Mouse (Mus musculus): Measurements from ENCODE around the gene S100a5. TPM values are rescaled to one million over a fixed set of nuclear protein-coding genes. Genes with fewer than 3 reads are reported as not detected.

Gene S100a5
- polyA plus RNA-seq, 1 experiment from 2014 or later = not detected

DNA sequence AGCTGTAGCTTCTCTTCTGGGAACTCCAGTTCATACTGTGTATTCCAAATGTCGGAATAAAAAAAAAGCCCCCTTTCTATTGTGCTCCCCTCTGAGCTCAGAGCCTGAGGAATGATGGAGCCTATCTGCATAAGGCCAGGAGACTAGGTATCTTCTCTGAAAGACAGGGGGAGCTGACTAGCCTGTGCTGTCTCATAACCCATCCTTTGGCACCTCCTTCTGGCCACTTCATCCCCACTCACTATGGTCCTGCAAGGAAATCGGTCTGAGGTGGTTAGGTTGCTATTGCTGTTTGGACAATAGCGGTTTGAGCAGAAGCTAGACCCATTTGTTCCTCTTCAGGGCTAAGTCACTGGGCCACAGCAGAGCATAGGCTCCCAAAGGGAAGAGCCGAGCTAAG lies 19.5 kb downstream of the S100a5 start:
- in situ Hi-C loops (cut with MboI; ENCODE audit: low pct_unique_long_range_greater_than_20kb) = no loop called here
- POLR2A ChIA-PET = interaction anchor here (0.5 to 1.3 kb wide), 8 partner anchors 10 to 152 kb away, joined by 3 to 7 read pairs (median 4); partner anchors contain the start of gene Ilf2
- peak; percentile 17 for ATAC-seq
- CTCF ChIA-PET = interaction anchor here (0.8 to 9.6 kb wide), 11 partner anchors 10 to 137 kb away, joined by 3 to 76 read pairs (median 5); partner anchors contain the start of genes S100a14 and Snapin
- DNase-seq (ENCODE audit: low read depth, low spot score) = no peak
- TF ChIP-seq CTCF (IDR thresholded peaks at IDR 0.05) = peak; percentile 62
- no peaks in the 10 kb centered on the region for H3K27me3 ChIP-seq

DNA sequence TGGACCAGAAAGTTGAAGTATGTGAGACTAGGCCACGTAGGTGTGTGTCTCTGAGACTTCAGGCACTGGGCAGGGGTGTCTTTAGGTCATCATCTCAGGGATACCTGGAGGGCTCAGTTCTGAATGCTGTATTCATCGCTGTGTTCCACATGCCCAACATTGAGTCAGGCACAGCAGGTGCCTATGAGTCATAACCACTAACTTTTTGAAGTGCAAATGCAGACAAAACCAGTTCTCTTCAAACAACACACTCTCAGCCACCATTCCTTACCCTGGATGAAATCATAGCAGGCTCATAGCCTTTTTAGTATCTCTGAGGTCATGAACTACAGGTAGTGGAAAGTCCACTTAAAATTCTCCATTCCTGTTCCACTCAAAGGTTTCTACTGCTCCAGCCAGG lies 21.0 kb downstream of the S100a5 start:
- H3K27me3 ChIP-seq = no peaks in the 10 kb centered on the region
- ChIA-PET CTCF (interaction anchor here (1.6 to 9.6 kb wide), 3 partner anchors 11 to 80 kb away, joined by 5 to 76 read pairs (median 7); no protein-coding TSS in a partner anchor), POLR2A (no interaction called here)
- in situ Hi-C loops (cut with MboI; ENCODE audit: low pct_unique_long_range_greater_than_20kb) = no loop called here
- DNase-seq (ENCODE audit: low read depth, low spot score) (peak; percentile 93), ATAC-seq (peak; percentile 82)
- TF ChIP-seq CTCF (IDR thresholded peaks at IDR 0.05) = no peak

- in situ Hi-C loops (cut with MboI; ENCODE audit: low pct_unique_long_range_greater_than_20kb) = no loop called here
- no peak for TF ChIP-seq CTCF (IDR thresholded peaks at IDR 0.05)
- ATAC-seq = no peak
- no peaks in the 10 kb centered on the region for H3K27me3 ChIP-seq
- DNase-seq (ENCODE audit: low read depth, low spot score) = no peak
- CTCF ChIA-PET = interaction anchor here (1.4 to 9.6 kb wide), 9 partner anchors 7 to 156 kb away, joined by 3 to 76 read pairs (median 7); partner anchors contain the start of genes Ilf2 and S100a7a
- POLR2A ChIA-PET = no interaction called here
These were observed 23.7 kb downstream of the S100a5 start for GRCm38 (mm10) chr3:90631984-90632383.

DNA sequence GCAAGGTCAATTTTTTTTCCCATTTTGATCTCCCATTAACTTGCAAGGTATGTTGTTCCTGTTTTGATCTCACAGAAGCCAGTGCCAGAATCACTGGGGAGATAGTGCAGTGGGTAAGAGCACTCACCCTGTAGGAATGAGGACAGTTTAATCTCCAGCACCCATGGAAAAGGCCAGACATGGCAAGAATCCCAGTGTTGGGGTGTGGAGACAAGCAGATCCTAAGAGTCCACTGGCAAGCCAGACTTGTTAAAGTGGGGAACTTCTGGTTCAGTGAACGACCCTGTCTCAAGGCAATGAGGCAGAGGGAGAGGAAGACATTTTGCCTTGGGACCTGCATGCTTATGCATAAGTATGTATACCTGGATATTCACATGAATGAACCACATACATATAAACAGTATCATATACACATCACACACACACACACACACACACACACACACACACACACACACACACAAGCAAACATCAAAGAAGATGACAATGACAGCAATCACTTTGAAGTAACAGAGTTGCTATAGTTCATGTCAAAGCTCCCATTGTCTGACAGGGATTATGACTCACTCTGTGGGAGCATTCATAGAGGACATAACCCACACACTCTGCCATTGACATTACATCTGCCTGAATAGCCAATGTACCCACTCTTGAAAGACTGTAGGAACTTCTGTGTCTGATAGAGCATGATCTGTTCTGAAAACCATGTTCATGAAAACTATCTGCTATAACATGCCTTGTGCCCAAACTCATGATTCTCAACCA lies 30.4 kb downstream of the S100a5 start:
- POLR2A ChIA-PET = no interaction called here
- CTCF ChIA-PET = interaction anchor here (0.9 to 2.1 kb wide), 8 partner anchors 7 to 137 kb away, joined by 3 to 6 read pairs (median 4); partner anchors contain the start of gene S100a7a
- ATAC-seq = no peak
- TF ChIP-seq CTCF (IDR thresholded peaks at IDR 0.05) = no peak
- in situ Hi-C loops (cut with MboI; ENCODE audit: low pct_unique_long_range_greater_than_20kb) = no loop called here
- no peak for DNase-seq (ENCODE audit: low read depth, low spot score)
- H3K27me3 ChIP-seq = no peaks in the 10 kb centered on the region

- in situ Hi-C loops (cut with MboI; ENCODE audit: low pct_unique_long_range_greater_than_20kb) = no loop called here
- H3K27me3 ChIP-seq = no peaks in the 10 kb centered on the region
- ATAC-seq (no peak), DNase-seq (ENCODE audit: low read depth, low spot score) (no peak)
- POLR2A ChIA-PET = interaction anchor here (0.6 kb wide), 1 partner anchor 164 kb away, joined by 5 read pairs; no protein-coding TSS in a partner anchor
- TF ChIP-seq CTCF (IDR thresholded peaks at IDR 0.05) = peak; percentile 78
- CTCF ChIA-PET = interaction anchor here (0.9 to 3.6 kb wide), 10 partner anchors 8 to 137 kb away, joined by 3 to 21 read pairs (median 4); partner anchors contain the start of gene S100a7a
These were observed 31.3 kb downstream of the S100a5 start for GRCm38 (mm10) chr3:90639511-90640154.

- no peak for ATAC-seq
- POLR2A ChIA-PET = no interaction called here
- no peak for TF ChIP-seq CTCF (IDR thresholded peaks at IDR 0.05)
- CTCF ChIA-PET = interaction anchor here (0.8 to 3.9 kb wide), 9 partner anchors 10 to 139 kb away, joined by 3 to 21 read pairs (median 6); partner anchors contain the start of gene S100a7a
- in situ Hi-C loops (cut with MboI; ENCODE audit: low pct_unique_long_range_greater_than_20kb) = no loop called here
- no peaks in the 10 kb centered on the region for H3K27me3 ChIP-seq
- DNase-seq (ENCODE audit: low read depth, low spot score) = no peak
These were observed 32.7 kb downstream of the S100a5 start for GRCm38 (mm10) chr3:90640981-90641380.

DNA sequence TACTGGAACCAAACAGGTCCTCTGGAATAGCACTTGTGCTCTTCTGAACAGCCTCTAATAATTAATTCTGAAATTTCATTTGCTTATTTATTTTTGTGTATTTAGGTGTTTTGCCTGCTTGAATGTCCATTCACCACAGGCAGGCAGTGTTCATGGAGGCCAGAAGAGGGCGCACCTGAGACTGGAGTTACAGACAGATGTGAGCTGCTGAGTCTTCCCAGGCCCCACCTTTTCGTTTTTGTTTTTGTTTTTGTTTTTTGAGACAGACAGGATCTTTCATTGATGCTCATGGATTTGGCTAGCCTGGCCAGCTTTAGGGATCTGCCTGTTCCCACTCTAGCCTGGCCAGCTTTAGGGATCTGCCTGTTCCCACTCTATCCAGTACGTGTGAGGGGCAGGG lies 35.9 kb downstream of the S100a5 start:
- DNase-seq (ENCODE audit: low read depth, low spot score) (no peak), ATAC-seq (no peak)
- no peaks in the 10 kb centered on the region for H3K27me3 ChIP-seq
- in situ Hi-C loops (cut with MboI; ENCODE audit: low pct_unique_long_range_greater_than_20kb) = no loop called here
- ChIA-PET POLR2A (interaction anchor here (0.8 kb wide), 1 partner anchor 151 kb away, joined by 3 read pairs; no protein-coding TSS in a partner anchor), CTCF (interaction anchor here (0.7 to 1.0 kb wide), 4 partner anchors 9 to 48 kb away, joined by 3 to 8 read pairs (median 6); no protein-coding TSS in a partner anchor)
- peak; percentile 92 for TF ChIP-seq CTCF (IDR thresholded peaks at IDR 0.05)

GRCm38 (mm10) chr3:90647291-90647690 lies 39.0 kb downstream of the S100a5 start:
- no peak for ATAC-seq
- no peak for DNase-seq (ENCODE audit: low read depth, low spot score)
- CTCF ChIA-PET = interaction anchor here (1.3 to 1.7 kb wide), 2 partner anchors 8 to 63 kb away, joined by 6 to 8 read pairs; no protein-coding TSS in a partner anchor
- H3K27me3 ChIP-seq = no peaks in the 10 kb centered on the region
- no peak for TF ChIP-seq CTCF (IDR thresholded peaks at IDR 0.05)
- in situ Hi-C loops (cut with MboI; ENCODE audit: low pct_unique_long_range_greater_than_20kb) = loop anchor here (5.0 kb wide), 2 partner anchors 60 to 230 kb away; no protein-coding TSS in a partner anchor
- POLR2A ChIA-PET = interaction anchor here (0.6 kb wide), 1 partner anchor 139 kb away, joined by 8 read pairs; no protein-coding TSS in a partner anchor

GRCm38 (mm10) chr3:90648981-90649380 lies 40.7 kb downstream of the S100a5 start:
- CTCF ChIA-PET = interaction anchor here (1.7 kb wide), 1 partner anchor 9 kb away, joined by 6 read pairs; no protein-coding TSS in a partner anchor
- in situ Hi-C loops (cut with MboI; ENCODE audit: low pct_unique_long_range_greater_than_20kb) = loop anchor here (5.0 kb wide), 2 partner anchors 62 to 232 kb away; no protein-coding TSS in a partner anchor

DNA sequence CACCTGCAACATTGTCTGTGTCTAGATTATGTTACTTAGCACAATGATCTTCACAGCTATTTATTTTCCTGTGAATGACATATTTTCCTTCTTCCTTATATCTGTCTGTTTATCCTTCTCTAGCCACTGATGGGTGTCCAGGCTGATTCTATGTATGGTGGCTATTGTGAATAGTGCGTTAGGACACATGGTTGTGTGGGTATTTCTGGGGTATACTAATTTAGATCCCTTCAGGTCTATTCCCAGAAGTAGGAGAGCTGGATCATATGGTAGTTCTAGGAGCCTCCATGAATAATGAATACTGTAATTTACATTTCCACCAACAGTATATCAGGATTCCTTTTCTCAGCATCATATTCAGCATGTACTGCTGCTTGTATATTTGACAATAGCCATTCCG lies 41.5 kb downstream of the S100a5 start:
- POLR2A ChIA-PET = no interaction called here
- no peaks in the 10 kb centered on the region for H3K27me3 ChIP-seq
- DNase-seq (ENCODE audit: low read depth, low spot score) = no peak
- ATAC-seq = no peak
- TF ChIP-seq CTCF (IDR thresholded peaks at IDR 0.05) = no peak
- in situ Hi-C loops (cut with MboI; ENCODE audit: low pct_unique_long_range_greater_than_20kb) = loop anchor here (5.0 kb wide), 2 partner anchors 63 to 233 kb away; no protein-coding TSS in a partner anchor
- CTCF ChIA-PET = no interaction called here

More at GRCm38 (mm10) chr3:90648981-90649380, 40.7 kb downstream of the S100a5 start:
- POLR2A ChIA-PET = interaction anchor here (1.5 kb wide), 1 partner anchor 35 kb away, joined by 3 read pairs; no protein-coding TSS in a partner anchor
- H3K27me3 ChIP-seq = no peaks in the 10 kb centered on the region
- DNase-seq (ENCODE audit: low read depth, low spot score) = no peak
- no peak for TF ChIP-seq CTCF (IDR thresholded peaks at IDR 0.05)
- no peak for ATAC-seq
